Mouse (Mus musculus) urinary bladder, postnatal 36 days (tissue): ENCODE data around the gene Gm14401.
"Not testable (repeated sequence)": the region's sequence is repeated elsewhere in the genome, so short reads cannot be mapped to it uniquely, and the experiment has no call there.

Source experiments
- DNase-seq, 2 experiments: peaks; one replicate each; pipeline ENCODE4 v3.0.0; 2022; ENCODE audit warnings: low spot score in 2 of 2, mixed read lengths in 1 of 2

Gm14401 gene

GRCm38 (mm10) chr2:177073432-177074423 lies at the start of gene Gm14401:
Gene Gm14401, plus strand, starts transcription at chr2:177074320.
- peak in 1 of 2 experiments; percentile 0 for DNase-seq

DNA sequence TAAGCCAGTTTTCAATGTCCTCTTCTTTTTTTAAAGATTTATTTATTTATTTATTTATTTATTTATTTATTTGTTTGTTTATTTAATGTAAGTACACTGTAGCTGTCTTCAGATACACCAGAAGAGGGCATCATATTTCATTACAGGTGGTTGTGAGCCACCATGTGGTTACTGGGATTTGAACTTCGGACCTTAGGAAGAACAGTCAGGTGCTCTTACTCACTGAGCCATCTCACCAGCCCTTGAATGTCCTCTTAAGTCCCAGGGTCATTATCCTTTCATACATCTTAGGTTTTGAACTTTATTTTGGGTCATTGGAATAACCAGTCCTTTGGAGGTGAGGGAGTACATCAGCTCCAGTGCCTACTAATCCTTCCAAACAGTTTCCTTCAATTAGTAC lies 1.3 kb upstream of the Gm14401 start:
- DNase-seq: not testable (repeated sequence)

DNA sequence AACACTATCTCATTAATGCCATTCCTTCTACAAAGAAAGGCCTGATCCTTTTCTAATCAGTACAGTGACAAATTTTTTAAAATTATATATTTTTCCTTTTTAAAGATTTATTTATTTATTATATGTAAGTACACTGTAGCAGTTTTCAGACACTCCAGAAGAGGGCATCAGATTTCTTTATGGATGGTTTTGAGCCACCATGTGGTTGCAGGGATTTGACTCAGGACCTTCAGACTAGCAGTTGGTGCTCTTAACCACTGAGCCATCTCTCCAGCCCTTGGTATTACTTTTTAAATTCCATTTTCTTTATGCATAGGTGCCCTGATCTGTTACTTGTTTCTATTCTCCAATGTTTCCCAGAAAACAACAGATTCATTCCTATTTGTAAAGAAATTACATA lies 895 bp downstream of the Gm14401 start:
- not testable (repeated sequence) for DNase-seq

GRCm38 (mm10) chr2:177079866-177080265 lies 5.7 kb downstream of the Gm14401 start:
- DNase-seq: not testable (repeated sequence)

- DNase-seq: not testable (repeated sequence)
These were observed 35.0 kb downstream of the Gm14401 start for GRCm38 (mm10) chr2:177109086-177109485.

- not testable (repeated sequence) for DNase-seq
These were observed 55.0 kb downstream of the Gm14401 start for GRCm38 (mm10) chr2:177129097-177129496.
